Mouse (Mus musculus) monocyte, adult 2 months (primary cell): ENCODE measurements around the gene Csta1.

Experiments
- DNase-seq, 2 experiments: peaks; one replicate each; pipeline ENCODE4 v3.0.0; 2022; ENCODE audit warnings: low spot score in 2 of 2, low read depth in 1 of 2

Csta1 gene

DNA sequence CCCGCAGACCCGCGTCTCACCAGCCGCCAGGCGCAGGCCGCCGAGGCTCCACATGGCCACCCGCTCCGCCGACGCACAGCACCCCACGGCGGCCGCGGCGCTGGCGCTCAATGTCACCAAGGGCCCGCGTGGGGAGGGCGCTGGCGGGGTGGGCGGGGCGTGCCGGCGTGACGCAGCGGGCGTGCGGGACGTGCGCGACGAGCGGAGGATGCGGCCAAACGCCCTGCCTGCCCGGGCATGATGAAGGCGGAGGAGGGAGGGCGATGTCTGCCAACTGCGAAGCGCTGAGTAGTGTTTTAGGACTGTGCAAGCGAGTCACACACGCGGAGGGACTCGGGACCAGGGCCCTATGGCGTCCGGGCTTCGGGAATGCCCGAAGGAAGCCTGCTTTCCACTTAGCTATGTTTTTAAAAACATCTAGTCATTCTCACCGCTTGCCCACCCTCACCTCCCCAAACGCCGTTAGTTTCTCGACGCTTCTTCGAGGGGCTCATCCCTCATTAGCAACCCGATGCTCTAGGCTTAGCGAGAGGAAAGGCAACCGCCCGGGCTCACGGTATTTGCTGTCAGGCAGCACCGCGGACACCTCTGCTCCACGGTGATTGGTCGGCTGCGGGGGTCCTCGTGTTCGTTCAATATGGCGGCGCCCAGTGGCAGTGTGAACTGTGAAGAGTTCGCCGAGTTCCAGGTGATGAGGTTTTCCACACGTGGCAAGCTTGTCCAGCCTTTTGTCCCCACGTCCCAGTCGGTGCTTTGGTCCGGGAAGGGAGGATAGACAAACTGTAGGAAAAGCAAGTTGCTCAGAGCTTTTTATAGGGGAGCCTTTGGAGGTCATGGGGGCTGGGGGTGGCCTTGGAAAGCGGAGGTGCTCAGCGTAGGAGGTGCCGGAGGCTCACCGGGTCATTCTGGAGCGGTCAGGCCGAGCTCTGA lies 59.3 kb downstream of the Csta1 start, which contains the start of the genes Fam162a and Ccdc58:
TSS of gene Fam162a (minus strand) at position 145 of the 930 bp plus-strand sequence.
TSS of gene Ccdc58 (plus strand) at position 236 of the 930 bp plus-strand sequence.
- DNase-seq: peak; percentile 67 to 84

DNA sequence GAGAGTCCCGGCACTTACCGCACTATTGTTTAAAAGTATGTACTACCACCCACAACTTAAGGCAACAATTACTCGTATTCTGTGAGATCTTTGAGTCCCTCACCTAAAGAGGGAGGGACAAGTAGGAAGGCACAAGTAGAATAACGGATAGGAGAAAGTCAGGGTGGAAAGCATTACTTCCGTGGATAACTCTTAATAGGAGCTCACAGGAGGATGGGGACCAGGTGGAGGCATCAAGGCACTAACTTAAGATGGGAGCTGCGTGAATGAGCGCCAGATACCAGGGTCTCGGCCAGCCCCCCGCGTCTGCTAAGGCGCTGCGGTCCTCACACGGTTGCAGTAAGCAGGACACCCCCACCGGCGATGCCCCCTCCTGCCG lies 60.0 kb downstream of the Csta1 start:
- no peak for DNase-seq
